Mouse (Mus musculus) kidney, postnatal 0 days (tissue): Measurements from ENCODE around the gene Mob3a. TPM values are rescaled to one million over a fixed set of nuclear protein-coding genes. Genes with fewer than 3 reads are reported as not detected.

Experiments used
- ATAC-seq: fragments of 200-750 bp; cut with Nextera tagmentation; replicated peaks from 2 replicates; pipeline ENCODE4 v1.8.0; 2017; ENCODE audit warnings: low read depth, moderate number of reproducible peaks, moderate TSS enrichment, moderate library complexity; ENCODE audit not compliant: low FRiP score
- DNase-seq: peaks from one replicate; pipeline ENCODE4 v3.0.0-alpha.2; 2016; ENCODE audit warnings: low spot score
- H3K27ac ChIP-seq: fragments of 300-500 bp; sonication (generic); 2 replicates; pipeline ENCODE4 v1.5.1; 2014; ENCODE audit warnings: mild to moderate bottlenecking
- H3K27me3 ChIP-seq: fragments of 300-500 bp; sonication (generic); 2 replicates; pipeline ENCODE4 v1.6.1; 2014; ENCODE audit warnings: low read length, mixed read lengths; ENCODE audit not compliant: insufficient read depth
- H3K36me3 ChIP-seq: fragments of 300-500 bp; sonication (generic); 2 replicates; pipeline ENCODE4 v1.6.1; 2014; ENCODE audit warnings: low read length, mixed read lengths; ENCODE audit not compliant: insufficient read depth
- H3K4me1 ChIP-seq: fragments of 300-500 bp; sonication (generic); replicated peaks from 2 replicates; pipeline ENCODE4 v1.6.1; 2014; ENCODE audit warnings: antibody characterized with exemption, low read length, mixed read lengths; ENCODE audit not compliant: insufficient read depth
- H3K4me2 ChIP-seq: fragments of 300-500 bp; sonication (generic); 2 replicates; pipeline ENCODE4 v1.6.1; 2014; ENCODE audit warnings: mild to moderate bottlenecking, low read length, moderate library complexity, mixed read lengths
- H3K4me3 ChIP-seq: fragments of 300-500 bp; sonication (generic); replicated peaks from 2 replicates; pipeline ENCODE4 v1.5.1; 2014; ENCODE audit warnings: low read depth, low read length
- H3K9ac ChIP-seq: fragments of 300-500 bp; sonication (generic); 2 replicates; pipeline ENCODE4 v1.6.1; 2014; ENCODE audit warnings: low read depth, low read length
- H3K9me3 ChIP-seq: fragments of 300-500 bp; sonication (generic); replicated peaks from 2 replicates; pipeline ENCODE4 v1.6.1; 2016; ENCODE audit warnings: low read length, inconsistent platforms, mixed read lengths
- CTCF ChIP-seq: IDR thresholded peaks from 2 replicates; pipeline ENCODE4 v1.5.1; 2016; ENCODE audit warnings: antibody characterized with exemption, low read depth, mild to moderate bottlenecking, moderate library complexity
- WGBS: fragments of 180-500 bp; shearing (Covaris S2); extraction: QIAGEN DNeasy Blood & Tissue Kit; methylation state at CpG from one replicate; pipeline ENCODE4 v1.1.7; 2014; 5-methylcytosine and 5-hydroxymethylcytosine counted together
- polyA plus RNA-seq: library from polyadenylated mRNA; unstranded; fragments of >200 nt; fragmentation: Nextera tagmentation; extraction: Ambion mirVana; gene quantifications from 2 replicates; pipeline ENCODE4 v1.2.1, GENCODE M21; 2015

Mob3a gene
- polyA plus RNA-seq, 1 experiment from 2014 or later: 22.3 TPM

DNA sequence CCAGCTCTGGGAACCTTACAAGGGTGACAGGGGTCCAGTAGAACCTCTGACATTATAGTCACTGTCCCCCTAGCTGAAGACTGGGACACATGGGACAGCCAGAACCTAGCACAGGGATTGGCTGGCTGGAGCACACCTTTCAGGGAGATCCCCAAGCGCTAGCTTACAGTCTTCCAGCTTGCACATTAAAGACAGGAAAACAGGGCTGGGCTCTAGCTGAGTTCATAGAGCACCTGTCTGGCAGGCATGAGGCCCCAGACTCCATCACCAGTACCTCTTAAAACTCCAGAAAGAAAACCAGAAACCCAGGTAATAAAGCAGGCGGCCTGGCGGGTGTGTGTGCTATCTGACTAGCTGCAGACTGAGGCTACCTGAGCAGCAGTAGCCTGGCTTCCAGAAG is 28.1 kb downstream of the Mob3a start:
- WGBS: 80% methylated on average over 3 of the region's 3 CpGs
- peak overlapping the region; percentile 98; the same call in 1 of the 2 replicates for H3K4me3 ChIP-seq
- no peaks in the 10 kb centered on the region for H3K27me3 ChIP-seq
- TF ChIP-seq CTCF: no peak
- ATAC-seq (no peak), DNase-seq (no peak)
- peak overlapping the region; percentile 39 for H3K27ac ChIP-seq
- no peaks in the 10 kb centered on the region for H3K9me3 ChIP-seq
- H3K4me2 ChIP-seq: peak overlapping the region; percentile 90
- H3K4me1 ChIP-seq: peaks cover 48% of the 10 kb centered on the region
- peak overlapping the region; percentile 98 for H3K9ac ChIP-seq
- H3K36me3 ChIP-seq: peaks cover 40% of the 10 kb centered on the region

GRCm38 (mm10) chr10:80671936-80672690 is 29.7 kb downstream of the Mob3a start:
- Histone ChIP-seq H3K27ac (no peak overlapping the region), H3K4me1 (peaks cover 33% of the 10 kb centered on the region), H3K4me2 (no peak overlapping the region), H3K9ac (no peak overlapping the region), H3K36me3 (peaks cover 52% of the 10 kb centered on the region), H3K4me3 (no peak overlapping the region), H3K27me3 (no peaks in the 10 kb centered on the region), H3K9me3 (no peaks in the 10 kb centered on the region)
- TF ChIP-seq CTCF: no peak
- 77% methylated on average over 11 of the region's 11 CpGs for WGBS
- DNase-seq (no peak), ATAC-seq (no peak)

DNA sequence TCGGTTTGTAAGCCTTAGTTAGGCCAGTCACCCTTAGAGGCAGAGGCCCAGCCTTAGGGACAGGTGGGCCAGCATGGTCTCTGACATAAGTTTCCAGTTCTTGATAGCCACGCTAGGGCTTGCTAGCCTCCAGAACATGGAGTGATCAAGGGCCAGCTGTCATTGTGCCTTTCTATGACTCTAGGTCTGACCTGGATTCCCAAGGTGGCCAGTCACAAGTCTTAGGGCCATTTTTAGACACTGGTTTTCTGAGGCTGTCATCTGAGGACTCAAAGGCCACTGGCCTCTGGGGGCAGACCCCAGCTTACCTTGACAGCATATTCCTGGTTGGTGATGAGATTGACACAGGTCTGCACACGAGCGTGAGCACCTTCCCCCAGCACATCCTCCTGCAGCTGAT is 30.5 kb downstream of the Mob3a start:
- Histone ChIP-seq H3K4me1 (peaks cover 34% of the 10 kb centered on the region), H3K27me3 (no peaks in the 10 kb centered on the region), H3K4me3 (no peak overlapping the region), H3K36me3 (peaks cover 60% of the 10 kb centered on the region), H3K9ac (no peak overlapping the region), H3K27ac (no peak overlapping the region), H3K9me3 (no peaks in the 10 kb centered on the region), H3K4me2 (no peak overlapping the region)
- no peak for TF ChIP-seq CTCF
- DNase-seq: no peak
- WGBS: 80% methylated on average over 4 of the region's 4 CpGs
- no peak for ATAC-seq

DNA sequence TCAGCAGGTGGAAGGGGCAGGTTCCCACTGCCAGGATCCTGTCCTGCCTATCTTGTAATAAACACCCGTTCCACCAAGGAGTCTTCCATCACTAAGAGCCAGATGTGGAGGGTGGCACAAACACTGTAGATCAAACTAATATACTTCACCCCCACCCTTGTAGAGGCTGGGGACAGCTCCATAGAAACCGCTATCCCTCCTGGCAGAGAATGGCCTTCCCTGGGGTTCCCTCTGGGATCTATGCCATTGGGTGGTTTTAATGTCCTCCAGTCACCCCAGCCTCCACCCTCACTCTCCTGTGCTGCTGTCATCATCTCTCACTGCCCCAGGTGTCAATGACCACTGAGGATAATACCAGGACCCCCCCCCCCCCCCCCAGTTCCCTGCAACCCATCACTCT is 31.2 kb downstream of the Mob3a start:
- Histone ChIP-seq H3K27ac (no peak overlapping the region), H3K4me3 (no peak overlapping the region), H3K4me2 (no peak overlapping the region), H3K4me1 (peaks cover 41% of the 10 kb centered on the region), H3K36me3 (peaks cover 62% of the 10 kb centered on the region), H3K9me3 (no peaks in the 10 kb centered on the region), H3K9ac (no peak overlapping the region), H3K27me3 (no peaks in the 10 kb centered on the region)
- 81% methylated on average over 2 of the region's 2 CpGs for WGBS
- no peak for TF ChIP-seq CTCF
- ATAC-seq (no peak), DNase-seq (no peak)

DNA sequence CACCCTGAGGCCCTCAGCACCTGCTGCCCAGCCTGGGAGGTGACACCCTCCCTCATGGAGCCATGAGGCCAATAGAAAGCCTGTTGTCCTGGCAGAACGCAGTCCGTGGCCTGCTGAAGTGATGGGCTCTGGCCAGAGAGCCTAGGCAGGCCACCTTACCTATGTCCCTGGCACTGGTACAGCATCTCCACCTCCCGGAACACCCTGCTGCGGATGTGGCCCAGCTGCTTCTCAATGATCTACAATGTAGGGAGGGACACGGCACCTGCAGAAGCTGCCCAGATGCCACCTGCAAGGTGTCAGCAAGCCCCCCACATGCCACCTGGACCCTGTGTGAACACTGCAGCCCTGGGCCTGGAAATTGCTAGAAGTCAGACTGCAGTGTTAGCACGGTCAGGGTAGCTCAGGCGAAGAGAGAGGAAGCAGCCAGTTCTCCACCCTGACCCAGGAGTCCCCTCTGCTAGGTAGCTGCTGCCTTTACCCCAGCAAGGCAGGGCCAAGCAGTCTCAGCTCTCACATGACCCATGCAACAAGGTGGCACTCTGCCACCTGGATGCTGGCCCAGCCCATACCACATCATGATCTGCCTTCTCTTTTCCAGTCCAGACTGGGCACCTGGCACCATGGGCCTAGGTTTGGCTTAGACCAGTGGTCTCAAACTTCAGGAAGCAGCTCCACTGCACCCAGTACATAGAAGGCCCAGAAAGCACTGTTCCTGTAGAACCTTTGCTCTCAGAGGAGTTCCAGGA is 31.9 kb downstream of the Mob3a start:
- Histone ChIP-seq H3K4me3 (no peak overlapping the region), H3K36me3 (peaks cover 62% of the 10 kb centered on the region), H3K4me2 (no peak overlapping the region), H3K27me3 (no peaks in the 10 kb centered on the region), H3K9ac (no peak overlapping the region), H3K4me1 (peaks cover 46% of the 10 kb centered on the region), H3K9me3 (no peaks in the 10 kb centered on the region), H3K27ac (no peak overlapping the region)
- ATAC-seq (no peak), DNase-seq (no peak)
- WGBS: 84% methylated on average over 7 of the region's 7 CpGs
- TF ChIP-seq CTCF: no peak

DNA sequence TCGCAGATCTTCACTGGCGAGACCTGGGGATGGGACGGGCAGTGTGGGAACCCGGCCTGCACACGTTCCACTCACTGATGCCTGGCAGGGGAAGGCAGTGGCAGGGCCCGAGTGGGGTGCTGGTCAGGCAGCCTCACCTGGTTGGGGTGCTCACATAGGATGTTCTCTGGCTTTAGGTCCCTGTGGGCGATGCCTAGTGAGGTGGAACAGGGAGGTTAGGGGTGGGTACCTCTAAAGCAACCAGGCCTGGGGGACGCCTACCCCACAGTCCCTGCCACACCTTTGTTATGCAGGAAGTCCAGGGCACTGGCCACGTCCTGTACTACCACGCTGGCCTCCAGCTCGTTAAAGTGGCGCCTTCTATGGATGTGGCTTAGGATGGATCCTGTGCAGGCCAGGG is 32.8 kb downstream of the Mob3a start:
- H3K4me1 ChIP-seq: peaks cover 45% of the 10 kb centered on the region
- ATAC-seq (no peak), DNase-seq (no peak)
- H3K9me3 ChIP-seq: no peaks in the 10 kb centered on the region
- no peak overlapping the region for H3K9ac ChIP-seq
- 82% methylated on average over 12 of the region's 12 CpGs for WGBS
- H3K36me3 ChIP-seq: peaks cover 62% of the 10 kb centered on the region
- H3K27me3 ChIP-seq: no peaks in the 10 kb centered on the region
- no peak overlapping the region for H3K27ac ChIP-seq
- no peak overlapping the region for H3K4me2 ChIP-seq
- H3K4me3 ChIP-seq: no peak overlapping the region
- no peak for TF ChIP-seq CTCF
